Mouse (Mus musculus) ES-CJ7 (cell line): Measurements from ENCODE around the gene Rad51ap1.

ENCODE experiments used
- DNase-seq: peaks from one replicate; pipeline ENCODE4 v3.0.0; 2011; ENCODE audit warnings: low read depth, low spot score

The Rad51ap1 gene

GRCm38 (mm10) chr6:126939487-126940171 is at the start of gene Rad51ap1, which contains the start of gene D6Wsu163e:
Gene Rad51ap1 (minus strand): TSS chr6:126939587.
Gene D6Wsu163e (plus strand): TSS chr6:126939962.
- peak; percentile 98 for DNase-seq

GRCm38 (mm10) chr6:126981539-126982234 is 42.3 kb upstream of the Rad51ap1 start:
- DNase-seq = no peak

- DNase-seq = no peak
Measured at GRCm38 (mm10) chr6:126966241-126967026, 27.0 kb upstream of the Rad51ap1 start.

GRCm38 (mm10) chr6:126963426-126963825 is 24.0 kb upstream of the Rad51ap1 start:
- DNase-seq = no peak

GRCm38 (mm10) chr6:126962709-126963108 is 23.3 kb upstream of the Rad51ap1 start:
- DNase-seq = no peak

GRCm38 (mm10) chr6:126961371-126962018 is 22.1 kb upstream of the Rad51ap1 start:
- DNase-seq = no peak

GRCm38 (mm10) chr6:126955734-126956133 is 16.3 kb upstream of the Rad51ap1 start:
- DNase-seq = peak; percentile 88

- no peak for DNase-seq
Measured at GRCm38 (mm10) chr6:126948336-126948735, 8.9 kb upstream of the Rad51ap1 start.

- peak; percentile 51 for DNase-seq
Measured at GRCm38 (mm10) chr6:126940451-126940850, 1.1 kb upstream of the Rad51ap1 start.

GRCm38 (mm10) chr6:126938853-126939486 is 417 bp downstream of the Rad51ap1 start:
- no peak for DNase-seq

GRCm38 (mm10) chr6:126938047-126938446 is 1.3 kb downstream of the Rad51ap1 start:
- peak; percentile 44 for DNase-seq

- no peak for DNase-seq
Measured at GRCm38 (mm10) chr6:126932896-126933295, 6.5 kb downstream of the Rad51ap1 start.

GRCm38 (mm10) chr6:126921111-126921881 is 18.1 kb downstream of the Rad51ap1 start, which contains the start of gene Dyrk4:
Gene Dyrk4 (minus strand): TSS chr6:126921839.
- peak; percentile 82 for DNase-seq

- no peak for DNase-seq
Measured at GRCm38 (mm10) chr6:126914928-126915327, 24.5 kb downstream of the Rad51ap1 start.

GRCm38 (mm10) chr6:126910727-126911126 is 28.7 kb downstream of the Rad51ap1 start:
- DNase-seq = no peak

GRCm38 (mm10) chr6:126907876-126908275 is 31.5 kb downstream of the Rad51ap1 start:
- no peak for DNase-seq

GRCm38 (mm10) chr6:126907378-126907777 is 32.0 kb downstream of the Rad51ap1 start:
- no peak for DNase-seq

- no peak for DNase-seq
Measured at GRCm38 (mm10) chr6:126877118-126877517, 62.3 kb downstream of the Rad51ap1 start.
